Mouse (Mus musculus): ENCODE data around the gene Ptchd4. TPM values are rescaled to one million over a fixed set of nuclear protein-coding genes. Genes with fewer than 3 reads are reported as not detected.

Gene Ptchd4
- polyA plus RNA-seq (2014; fragmentation: Nextera tagmentation; extraction: Ambion mirVana) = 0.83 and 1.2 TPM in 2 replicates

- Histone ChIP-seq H3K4me3 (ENCODE audit: low read depth, low read length) (peak within 1 kb of the TSS; percentile 56), H3K36me3 (replicated peaks; ENCODE audit: control insufficient read depth, insufficient read depth, low read depth, low read length) (no peaks in the 10 kb centered on the region), H3K4me1 (ENCODE audit: control insufficient read depth, insufficient read depth, low read length) (peaks cover 2% of the 10 kb centered on the region), H3K9ac (replicated peaks; ENCODE audit: low read length) (peak within 1 kb of the TSS; percentile 60), H3K9me3 (replicated peaks; ENCODE audit: control insufficient read depth, low read length) (no peaks in the 10 kb centered on the region), H3K27me3 (ENCODE audit: control insufficient read depth, insufficient read depth, low read length) (peaks cover 3% of the 10 kb centered on the region; the same call in 1 of the 2 replicates), H3K4me2 (ENCODE audit: low read depth, low read length) (peak within 1 kb of the TSS; percentile 95), H3K27ac (replicated peaks; ENCODE audit: low read depth, low read length) (no peak within 1 kb of the TSS)
- ATAC-seq (replicated peaks; ENCODE audit: insufficient number of reproducible peaks, low FRiP score, low TSS enrichment, low read depth) = peak; percentile 89
- DNase-seq (ENCODE audit: low spot score) = peak; percentile 43
- WGBS = under 1% methylated on average over 49 of the region's 56 CpGs
Measured at GRCm38 (mm10) chr17:42315669-42316611, at the start of gene Ptchd4. Gene Ptchd4 (plus strand): TSS chr17:42315947.

- ATAC-seq (replicated peaks; ENCODE audit: insufficient number of reproducible peaks, low FRiP score, low TSS enrichment, low read depth) (no peak), DNase-seq (ENCODE audit: low spot score) (no peak)
- no peak overlapping the region for H3K27ac ChIP-seq (replicated peaks; ENCODE audit: low read depth, low read length)
- H3K4me2 ChIP-seq (ENCODE audit: low read depth, low read length) = no peak overlapping the region
- no peak overlapping the region for H3K9ac ChIP-seq (replicated peaks; ENCODE audit: low read length)
- H3K9me3 ChIP-seq (replicated peaks; ENCODE audit: control insufficient read depth, low read length) = no peaks in the 10 kb centered on the region
- no peaks in the 10 kb centered on the region for H3K27me3 ChIP-seq (ENCODE audit: control insufficient read depth, insufficient read depth, low read length)
- no peak overlapping the region for H3K4me3 ChIP-seq (ENCODE audit: low read depth, low read length)
- H3K36me3 ChIP-seq (replicated peaks; ENCODE audit: control insufficient read depth, insufficient read depth, low read depth, low read length) = no peaks in the 10 kb centered on the region
- 92% methylated on average over 2 of the region's 2 CpGs for WGBS
- no peaks in the 10 kb centered on the region for H3K4me1 ChIP-seq (ENCODE audit: control insufficient read depth, insufficient read depth, low read length)
Measured at GRCm38 (mm10) chr17:42276861-42277260, 38.9 kb upstream of the Ptchd4 start.

DNA sequence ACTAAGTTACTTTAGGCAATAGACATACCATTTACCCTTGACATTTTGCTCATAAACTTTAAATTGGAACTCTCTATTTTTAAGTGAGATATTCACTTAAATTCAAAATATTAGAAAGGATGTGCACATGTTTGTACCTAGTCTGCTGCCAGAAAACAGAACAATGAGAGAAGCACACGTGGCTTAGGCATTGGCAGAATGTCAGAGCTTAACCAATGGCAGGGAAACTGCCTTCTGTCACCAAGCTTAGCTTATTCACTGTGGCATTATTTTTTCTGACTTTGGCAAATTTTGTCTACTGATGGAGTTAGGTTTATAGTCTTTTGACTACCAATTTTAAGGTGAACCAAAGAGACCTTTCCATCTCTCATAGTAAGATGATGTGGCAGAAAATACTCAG is 31.4 kb upstream of the Ptchd4 start:
- no peak for DNase-seq (ENCODE audit: low spot score)
- WGBS = 69% methylated on average over 1 of the region's 1 CpGs
- no peak overlapping the region for H3K4me2 ChIP-seq (ENCODE audit: low read depth, low read length)
- H3K9me3 ChIP-seq (replicated peaks; ENCODE audit: control insufficient read depth, low read length) = no peaks in the 10 kb centered on the region
- no peaks in the 10 kb centered on the region for H3K4me1 ChIP-seq (ENCODE audit: control insufficient read depth, insufficient read depth, low read length)
- H3K9ac ChIP-seq (replicated peaks; ENCODE audit: low read length) = no peak overlapping the region
- H3K36me3 ChIP-seq (replicated peaks; ENCODE audit: control insufficient read depth, insufficient read depth, low read depth, low read length) = no peaks in the 10 kb centered on the region
- no peaks in the 10 kb centered on the region for H3K27me3 ChIP-seq (ENCODE audit: control insufficient read depth, insufficient read depth, low read length)
- ATAC-seq (replicated peaks; ENCODE audit: insufficient number of reproducible peaks, low FRiP score, low TSS enrichment, low read depth) = no peak
- H3K27ac ChIP-seq (replicated peaks; ENCODE audit: low read depth, low read length) = no peak overlapping the region
- no peak overlapping the region for H3K4me3 ChIP-seq (ENCODE audit: low read depth, low read length)

GRCm38 (mm10) chr17:42286255-42286654 is 29.5 kb upstream of the Ptchd4 start:
- ATAC-seq (replicated peaks; ENCODE audit: insufficient number of reproducible peaks, low FRiP score, low TSS enrichment, low read depth) (no peak), DNase-seq (ENCODE audit: low spot score) (no peak)
- Histone ChIP-seq H3K9me3 (replicated peaks; ENCODE audit: control insufficient read depth, low read length) (no peaks in the 10 kb centered on the region), H3K36me3 (replicated peaks; ENCODE audit: control insufficient read depth, insufficient read depth, low read depth, low read length) (no peaks in the 10 kb centered on the region), H3K27ac (replicated peaks; ENCODE audit: low read depth, low read length) (no peak overlapping the region), H3K4me3 (ENCODE audit: low read depth, low read length) (no peak overlapping the region), H3K4me2 (ENCODE audit: low read depth, low read length) (no peak overlapping the region), H3K4me1 (ENCODE audit: control insufficient read depth, insufficient read depth, low read length) (no peaks in the 10 kb centered on the region), H3K9ac (replicated peaks; ENCODE audit: low read length) (no peak overlapping the region), H3K27me3 (ENCODE audit: control insufficient read depth, insufficient read depth, low read length) (no peaks in the 10 kb centered on the region)
- 71% methylated on average over 3 of the region's 3 CpGs for WGBS

DNA sequence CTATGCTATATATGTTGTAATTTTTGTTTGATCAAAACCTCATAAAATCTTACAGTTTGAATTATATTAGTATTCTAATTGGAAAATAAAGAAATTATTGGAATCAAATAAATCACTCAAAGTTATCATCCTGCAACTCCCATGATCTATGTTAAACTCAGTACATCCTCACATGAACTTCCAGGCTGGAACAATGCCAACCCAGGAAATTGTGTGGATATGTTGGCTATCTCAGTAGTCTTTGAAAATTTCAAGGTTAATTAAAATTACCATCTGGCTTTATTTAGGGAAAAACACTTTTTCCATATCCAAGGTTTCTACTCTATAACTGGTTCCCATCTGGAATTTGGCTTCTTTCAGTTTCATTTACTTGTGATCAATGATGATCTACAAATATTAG is 25.4 kb upstream of the Ptchd4 start:
- H3K4me3 ChIP-seq (ENCODE audit: low read depth, low read length) = no peak overlapping the region
- peak; percentile 3 for DNase-seq (ENCODE audit: low spot score)
- no peaks in the 10 kb centered on the region for H3K9me3 ChIP-seq (replicated peaks; ENCODE audit: control insufficient read depth, low read length)
- H3K27me3 ChIP-seq (ENCODE audit: control insufficient read depth, insufficient read depth, low read length) = no peaks in the 10 kb centered on the region
- no peaks in the 10 kb centered on the region for H3K4me1 ChIP-seq (ENCODE audit: control insufficient read depth, insufficient read depth, low read length)
- H3K9ac ChIP-seq (replicated peaks; ENCODE audit: low read length) = no peak overlapping the region
- no peak overlapping the region for H3K4me2 ChIP-seq (ENCODE audit: low read depth, low read length)
- H3K27ac ChIP-seq (replicated peaks; ENCODE audit: low read depth, low read length) = no peak overlapping the region
- no peak for ATAC-seq (replicated peaks; ENCODE audit: insufficient number of reproducible peaks, low FRiP score, low TSS enrichment, low read depth)
- H3K36me3 ChIP-seq (replicated peaks; ENCODE audit: control insufficient read depth, insufficient read depth, low read depth, low read length) = no peaks in the 10 kb centered on the region

GRCm38 (mm10) chr17:42291793-42292192 is 24.0 kb upstream of the Ptchd4 start:
- Histone ChIP-seq H3K9ac (replicated peaks; ENCODE audit: low read length) (no peak overlapping the region), H3K4me1 (ENCODE audit: control insufficient read depth, insufficient read depth, low read length) (no peaks in the 10 kb centered on the region), H3K9me3 (replicated peaks; ENCODE audit: control insufficient read depth, low read length) (no peaks in the 10 kb centered on the region), H3K27me3 (ENCODE audit: control insufficient read depth, insufficient read depth, low read length) (no peaks in the 10 kb centered on the region), H3K27ac (replicated peaks; ENCODE audit: low read depth, low read length) (no peak overlapping the region), H3K4me2 (ENCODE audit: low read depth, low read length) (no peak overlapping the region), H3K36me3 (replicated peaks; ENCODE audit: control insufficient read depth, insufficient read depth, low read depth, low read length) (no peaks in the 10 kb centered on the region), H3K4me3 (ENCODE audit: low read depth, low read length) (no peak overlapping the region)
- WGBS = 49% methylated on average over 5 of the region's 5 CpGs
- ATAC-seq (replicated peaks; ENCODE audit: insufficient number of reproducible peaks, low FRiP score, low TSS enrichment, low read depth) (no peak), DNase-seq (ENCODE audit: low spot score) (no peak)

DNA sequence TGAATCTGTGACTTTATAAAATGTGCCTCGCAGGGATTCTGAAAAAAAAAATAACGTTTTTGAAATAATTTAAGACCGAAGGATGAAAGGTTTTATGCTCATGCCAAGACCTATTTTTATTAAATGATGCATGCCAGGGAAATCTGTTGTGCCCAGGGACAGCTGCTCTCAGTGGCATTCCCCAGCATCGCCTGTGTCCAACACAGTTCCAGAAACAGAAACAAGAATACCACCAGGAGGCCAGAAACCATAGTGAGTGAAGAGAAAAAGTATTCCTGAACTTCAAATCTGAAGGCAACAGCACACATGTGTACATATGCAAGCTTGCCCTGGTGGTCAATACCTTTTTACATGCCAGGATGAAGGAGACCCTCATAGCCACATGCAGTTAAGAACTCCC is 17.8 kb upstream of the Ptchd4 start:
- no peak overlapping the region for H3K27ac ChIP-seq (replicated peaks; ENCODE audit: low read depth, low read length)
- no peak overlapping the region for H3K4me3 ChIP-seq (ENCODE audit: low read depth, low read length)
- no peaks in the 10 kb centered on the region for H3K36me3 ChIP-seq (replicated peaks; ENCODE audit: control insufficient read depth, insufficient read depth, low read depth, low read length)
- no peaks in the 10 kb centered on the region for H3K9me3 ChIP-seq (replicated peaks; ENCODE audit: control insufficient read depth, low read length)
- ATAC-seq (replicated peaks; ENCODE audit: insufficient number of reproducible peaks, low FRiP score, low TSS enrichment, low read depth) (no peak), DNase-seq (ENCODE audit: low spot score) (no peak)
- no peaks in the 10 kb centered on the region for H3K4me1 ChIP-seq (ENCODE audit: control insufficient read depth, insufficient read depth, low read length)
- H3K4me2 ChIP-seq (ENCODE audit: low read depth, low read length) = no peak overlapping the region
- 80% methylated on average over 4 of the region's 4 CpGs for WGBS
- no peaks in the 10 kb centered on the region for H3K27me3 ChIP-seq (ENCODE audit: control insufficient read depth, insufficient read depth, low read length)
- H3K9ac ChIP-seq (replicated peaks; ENCODE audit: low read length) = no peak overlapping the region

DNA sequence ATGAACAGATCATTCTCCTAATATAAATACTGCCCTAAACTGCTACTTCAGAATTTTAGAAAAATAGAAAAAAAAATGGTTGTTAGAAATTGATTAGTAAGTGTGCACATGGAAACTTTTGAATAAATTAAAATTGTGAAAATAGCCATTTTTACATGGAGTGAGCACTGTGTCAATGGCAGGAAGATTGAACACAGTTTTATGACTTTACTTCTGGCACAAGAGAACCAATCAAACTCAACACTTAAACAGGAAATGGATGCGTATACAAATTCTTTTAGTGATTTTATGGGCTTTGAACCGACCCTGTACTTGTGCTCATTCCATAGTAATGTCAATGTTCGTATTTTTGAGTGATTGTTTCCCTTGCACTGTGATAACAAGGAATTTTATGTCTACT is 16.1 kb upstream of the Ptchd4 start:
- no peaks in the 10 kb centered on the region for H3K4me1 ChIP-seq (ENCODE audit: control insufficient read depth, insufficient read depth, low read length)
- DNase-seq (ENCODE audit: low spot score) (no peak), ATAC-seq (replicated peaks; ENCODE audit: insufficient number of reproducible peaks, low FRiP score, low TSS enrichment, low read depth) (no peak)
- no peak overlapping the region for H3K27ac ChIP-seq (replicated peaks; ENCODE audit: low read depth, low read length)
- H3K9me3 ChIP-seq (replicated peaks; ENCODE audit: control insufficient read depth, low read length) = no peaks in the 10 kb centered on the region
- H3K36me3 ChIP-seq (replicated peaks; ENCODE audit: control insufficient read depth, insufficient read depth, low read depth, low read length) = no peaks in the 10 kb centered on the region
- WGBS = 83% methylated on average over 3 of the region's 3 CpGs
- H3K4me3 ChIP-seq (ENCODE audit: low read depth, low read length) = no peak overlapping the region
- H3K4me2 ChIP-seq (ENCODE audit: low read depth, low read length) = no peak overlapping the region
- no peak overlapping the region for H3K9ac ChIP-seq (replicated peaks; ENCODE audit: low read length)
- H3K27me3 ChIP-seq (ENCODE audit: control insufficient read depth, insufficient read depth, low read length) = no peaks in the 10 kb centered on the region

All from embryonic facial prominence, embryonic 11.5 days (tissue).